Mouse (Mus musculus) C2C12 (cell line): ENCODE measurements around the gene Rtp4.

Source experiments
- CEBPB ChIP-seq: IDR thresholded peaks from one replicate; pipeline ENCODE4 v1.6.1; 2011; ENCODE audit warnings: low read depth, mild to moderate bottlenecking, control low read depth, moderate library complexity
- CTCF ChIP-seq: IDR thresholded peaks from one replicate; pipeline ENCODE4 v1.5.1; 2011; ENCODE audit not compliant: control insufficient read depth, insufficient read depth, insufficient read length
- FOSL1 ChIP-seq: IDR thresholded peaks from one replicate; pipeline ENCODE4 v1.8.0; 2011; ENCODE audit warnings: mild to moderate bottlenecking, low read length; ENCODE audit not compliant: poor library complexity, insufficient read depth, severe bottlenecking
- MAX ChIP-seq: IDR thresholded peaks from one replicate; pipeline ENCODE4 v1.6.1; 2011; ENCODE audit warnings: mild to moderate bottlenecking, control low read depth
- MYOD1 ChIP-seq: IDR thresholded peaks from one replicate; pipeline ENCODE4 v1.6.1; 2011; ENCODE audit warnings: low read depth; ENCODE audit not compliant: control insufficient read depth, insufficient read length
- MYOG ChIP-seq: IDR thresholded peaks from one replicate; pipeline ENCODE4 v1.6.1; 2011; ENCODE audit not compliant: control insufficient read depth, insufficient read length; ENCODE audit errors: extremely low read depth
- USF1 ChIP-seq: IDR thresholded peaks from one replicate; pipeline ENCODE4 v1.6.1; 2011; ENCODE audit warnings: low read depth, mild to moderate bottlenecking, control low read depth, moderate library complexity

DNA sequence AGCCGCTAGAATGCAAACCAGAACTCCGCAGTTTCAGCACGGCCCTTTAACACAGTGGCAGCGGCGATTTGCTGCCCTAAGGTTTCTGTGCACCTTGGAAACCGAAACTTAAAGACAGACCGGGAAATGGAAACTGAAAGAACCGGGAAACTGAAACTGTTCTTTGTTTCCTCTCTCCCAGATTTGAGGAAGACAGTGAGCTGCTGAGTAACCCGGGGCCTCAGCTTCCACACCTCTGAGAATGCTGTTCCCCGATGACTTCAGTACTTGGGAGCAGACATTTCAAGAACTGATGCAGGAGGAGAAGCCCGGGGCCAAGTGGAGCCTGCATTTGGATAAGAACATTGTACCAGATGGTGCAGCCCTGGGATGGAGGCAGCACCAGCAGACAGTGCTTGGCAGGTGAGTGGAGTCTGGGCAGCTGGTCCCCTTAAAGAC, 89.7 kb downstream of the Rtp4 start:
- TF ChIP-seq MYOD1 (no peak), CTCF (no peak), USF1 (no peak), MYOG (no peak), CEBPB (no peak), FOSL1 (no peak), MAX (no peak)
